Mouse (Mus musculus): ENCODE data around the gene Dgkb. TPM values are rescaled to one million over a fixed set of nuclear protein-coding genes. Genes with fewer than 3 reads are reported as not detected.

Dgkb gene
- total and polyA plus RNA-seq, 2 experiments from 2014 or later, result 9.9 to 13.5 TPM

DNA sequence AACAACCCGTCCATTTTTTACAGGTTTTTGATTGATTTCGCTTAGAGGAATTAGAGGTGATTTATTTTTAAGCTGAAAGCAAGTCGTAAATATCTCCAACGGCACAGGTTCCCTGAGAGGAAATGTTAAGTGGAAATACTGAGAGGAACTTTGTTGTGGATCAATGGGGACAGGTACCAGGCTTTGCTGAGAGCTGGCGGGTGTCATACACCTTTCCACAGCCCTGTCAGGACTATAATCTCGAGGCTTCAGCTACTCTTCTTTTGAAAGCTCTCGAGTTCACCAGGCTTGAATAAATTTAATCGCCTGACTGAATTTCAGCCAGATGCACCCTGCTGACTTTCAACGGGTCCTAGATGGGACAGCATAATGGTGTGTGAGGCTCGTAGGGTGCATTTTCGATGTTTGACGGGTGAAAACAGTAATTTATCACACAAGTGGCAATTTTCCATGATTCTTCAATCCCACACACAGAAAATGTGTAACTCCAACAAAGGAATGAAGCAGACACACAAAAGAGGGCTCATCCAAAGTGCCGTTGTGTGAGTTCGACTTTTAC is 580.3 kb downstream of the Dgkb start:
- Histone ChIP-seq H3K9me3 (ENCODE audit: low read length) (no peaks in the 10 kb centered on the region), H3K9ac (no peak overlapping the region), H3K36me3 (ENCODE audit: insufficient read depth) (no peaks in the 10 kb centered on the region), H3K4me3 (ENCODE audit: low read depth, low read length) (no peak overlapping the region), H3K4me1 (ENCODE audit: insufficient read depth) (no peaks in the 10 kb centered on the region), H3K27ac (ENCODE audit: low read depth, low read length) (no peak overlapping the region), H3K27me3 (ENCODE audit: insufficient read depth, low read length) (no peaks in the 10 kb centered on the region), H3K4me2 (ENCODE audit: low read depth) (no peak overlapping the region)
- WGBS, result 35% methylated on average over 14 of the region's 14 CpGs
- TF ChIP-seq CTCF (IDR thresholded peaks at IDR 0.05; ENCODE audit: low read depth), result no peak
- DNase-seq (no peak), ATAC-seq (peak; percentile 56; the same call in 1 of the 2 replicates)

DNA sequence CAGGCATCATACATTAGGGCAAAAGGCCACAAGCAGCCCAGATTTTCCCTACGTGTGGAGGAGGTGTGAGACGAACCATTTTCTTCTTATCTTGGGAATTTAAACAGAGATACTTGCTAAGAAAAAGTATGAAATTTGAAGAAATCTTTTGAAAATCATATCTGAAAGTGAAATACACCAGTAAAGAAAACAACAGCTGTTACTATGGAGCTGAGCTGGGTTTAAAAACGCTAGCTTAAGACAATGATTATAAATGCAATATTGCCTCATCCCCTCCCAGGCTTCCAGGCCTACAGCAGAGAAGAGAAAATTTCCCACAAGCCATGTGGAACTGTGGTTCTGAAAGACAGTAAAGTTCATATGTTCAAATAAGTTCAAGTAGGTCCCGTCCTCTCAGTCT is 582.6 kb downstream of the Dgkb start:
- no peaks in the 10 kb centered on the region for H3K9me3 ChIP-seq (ENCODE audit: low read length)
- H3K27me3 ChIP-seq (ENCODE audit: insufficient read depth, low read length), result no peaks in the 10 kb centered on the region
- DNase-seq (no peak), ATAC-seq (peak; percentile 60)
- H3K4me2 ChIP-seq (ENCODE audit: low read depth), result no peak overlapping the region
- no peak overlapping the region for H3K27ac ChIP-seq (ENCODE audit: low read depth, low read length)
- TF ChIP-seq CTCF (IDR thresholded peaks at IDR 0.05; ENCODE audit: low read depth), result no peak
- H3K36me3 ChIP-seq (ENCODE audit: insufficient read depth), result no peaks in the 10 kb centered on the region
- WGBS, result 70% methylated on average over 4 of the region's 4 CpGs
- H3K4me3 ChIP-seq (ENCODE audit: low read depth, low read length), result no peak overlapping the region
- no peak overlapping the region for H3K9ac ChIP-seq
- no peaks in the 10 kb centered on the region for H3K4me1 ChIP-seq (ENCODE audit: insufficient read depth)

DNA sequence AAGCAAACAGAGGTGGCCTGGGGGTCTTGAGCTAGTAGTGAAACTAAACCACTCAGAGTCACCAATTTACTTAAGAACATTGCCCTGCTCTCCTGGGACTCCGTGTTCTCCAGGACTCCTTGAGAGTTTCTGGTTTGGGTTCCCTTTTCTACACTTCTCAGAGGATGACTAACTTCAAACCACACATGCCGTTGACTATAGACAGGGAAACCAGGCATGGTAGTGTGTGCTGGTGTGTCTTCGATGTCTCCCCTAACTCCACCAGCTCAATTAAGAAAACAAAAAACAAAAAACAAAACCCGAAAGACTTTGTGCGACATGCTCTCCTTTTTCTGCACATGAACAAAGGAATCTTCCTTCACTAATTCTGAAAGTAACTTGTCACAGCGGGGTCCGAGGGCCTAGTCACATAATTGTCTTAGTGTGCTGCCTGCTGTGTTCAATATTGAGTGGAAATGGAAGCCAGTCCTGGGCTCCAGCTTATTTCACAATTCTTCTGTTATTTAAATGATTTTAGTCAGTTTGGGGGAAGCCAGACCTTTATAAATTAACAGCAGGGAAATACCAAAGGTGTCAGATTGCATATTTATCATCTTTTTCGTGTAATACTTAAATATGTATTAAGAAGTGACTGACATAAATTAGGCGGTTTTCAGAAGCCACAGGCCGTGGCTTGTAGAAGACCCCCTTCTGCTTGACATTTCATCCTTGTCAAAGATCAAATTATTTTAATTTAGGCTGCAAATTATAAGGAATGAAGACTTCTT is 618.0 kb downstream of the Dgkb start:
- Histone ChIP-seq H3K9me3 (ENCODE audit: low read length) (no peaks in the 10 kb centered on the region), H3K27me3 (ENCODE audit: insufficient read depth, low read length) (no peaks in the 10 kb centered on the region), H3K4me2 (ENCODE audit: low read depth) (no peak overlapping the region), H3K36me3 (ENCODE audit: insufficient read depth) (no peaks in the 10 kb centered on the region), H3K4me3 (ENCODE audit: low read depth, low read length) (no peak overlapping the region), H3K9ac (no peak overlapping the region), H3K27ac (ENCODE audit: low read depth, low read length) (no peak overlapping the region), H3K4me1 (ENCODE audit: insufficient read depth) (no peaks in the 10 kb centered on the region)
- no peak for TF ChIP-seq CTCF (IDR thresholded peaks at IDR 0.05; ENCODE audit: low read depth)
- 15% methylated on average over 10 of the region's 10 CpGs for WGBS
- ATAC-seq (peak; percentile 51; the same call in 1 of the 2 replicates), DNase-seq (peak; percentile 20)

DNA sequence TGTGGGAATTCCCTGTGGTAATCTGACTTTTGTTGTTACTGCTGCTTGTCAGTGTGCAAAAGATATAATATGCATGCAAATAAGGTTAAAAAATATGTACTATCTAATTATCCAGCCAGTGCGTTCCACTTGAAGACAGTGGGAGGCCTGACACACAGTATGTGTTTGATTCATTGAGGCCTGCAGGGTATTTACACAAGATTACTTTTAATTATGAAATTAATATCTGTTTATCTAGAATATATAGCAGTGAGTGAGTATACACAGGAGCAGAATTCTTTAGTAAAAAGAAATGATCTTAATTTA is 618.6 kb downstream of the Dgkb start:
- WGBS, result 23% methylated on average over 1 of the region's 1 CpGs
- no peak overlapping the region for H3K4me3 ChIP-seq (ENCODE audit: low read depth, low read length)
- DNase-seq, result no peak
- ATAC-seq, result peak; percentile 42; the same call in 1 of the 2 replicates
- no peak for TF ChIP-seq CTCF (IDR thresholded peaks at IDR 0.05; ENCODE audit: low read depth)
- H3K9me3 ChIP-seq (ENCODE audit: low read length), result no peaks in the 10 kb centered on the region
- no peaks in the 10 kb centered on the region for H3K36me3 ChIP-seq (ENCODE audit: insufficient read depth)
- no peak overlapping the region for H3K9ac ChIP-seq
- no peak overlapping the region for H3K4me2 ChIP-seq (ENCODE audit: low read depth)
- H3K4me1 ChIP-seq (ENCODE audit: insufficient read depth), result no peaks in the 10 kb centered on the region
- H3K27ac ChIP-seq (ENCODE audit: low read depth, low read length), result no peak overlapping the region
- H3K27me3 ChIP-seq (ENCODE audit: insufficient read depth, low read length), result no peaks in the 10 kb centered on the region

DNA sequence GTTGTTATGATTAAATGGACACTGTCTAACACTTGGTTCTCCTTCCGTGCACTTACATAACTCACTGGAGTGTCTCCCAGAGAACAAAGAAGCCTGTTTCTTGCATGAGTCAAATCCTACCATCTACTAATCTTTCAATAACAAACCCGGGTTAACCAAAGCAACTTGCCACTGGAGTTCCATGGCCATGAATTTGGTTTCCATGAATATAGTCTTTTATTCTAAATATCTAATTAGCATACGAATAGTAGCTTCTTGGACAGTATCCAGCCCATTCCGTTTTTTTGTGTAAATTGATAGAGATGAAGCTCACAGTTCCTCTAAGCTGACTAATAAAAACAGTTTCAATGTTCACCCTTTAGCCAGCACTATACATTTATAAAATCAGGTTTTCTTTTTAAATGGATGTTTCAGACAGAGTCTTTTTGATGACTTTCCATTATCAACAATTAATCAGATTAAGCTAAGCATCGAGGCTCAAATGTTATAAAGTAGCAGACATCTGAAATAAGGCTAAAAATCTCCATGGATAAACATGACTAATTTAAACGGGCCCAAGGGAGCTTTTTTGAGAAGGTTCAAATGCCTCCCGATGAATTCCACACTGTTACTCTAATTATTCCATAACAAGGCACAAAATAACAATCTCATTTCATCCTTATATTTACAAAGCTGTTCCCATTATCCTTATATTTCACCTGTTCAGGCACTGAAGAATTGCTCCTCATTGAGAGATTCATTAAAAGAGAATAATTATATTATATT is 633.0 kb downstream of the Dgkb start:
- no peaks in the 10 kb centered on the region for H3K4me1 ChIP-seq (ENCODE audit: insufficient read depth)
- no peaks in the 10 kb centered on the region for H3K27me3 ChIP-seq (ENCODE audit: insufficient read depth, low read length)

DNA sequence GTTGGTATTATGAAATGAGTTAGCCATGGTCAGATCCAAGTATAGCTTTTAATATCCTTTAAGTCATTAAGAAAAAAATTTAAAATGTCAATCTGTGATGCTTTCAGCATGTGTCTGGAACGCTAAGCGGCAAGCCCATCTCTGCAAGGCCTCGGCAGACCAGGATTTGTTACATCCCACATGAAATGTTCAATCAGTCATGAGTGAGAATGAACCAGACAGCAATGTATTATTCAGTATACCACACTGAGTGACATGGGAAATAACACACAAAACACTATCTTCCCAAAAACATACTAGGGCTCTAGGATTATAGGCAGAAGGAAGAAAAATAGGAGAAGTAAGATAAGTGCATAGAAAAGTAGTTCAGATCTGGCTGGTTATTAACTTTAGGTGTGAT is 634.2 kb downstream of the Dgkb start:
- Histone ChIP-seq H3K9ac (no peak overlapping the region), H3K36me3 (ENCODE audit: insufficient read depth) (no peaks in the 10 kb centered on the region), H3K27ac (ENCODE audit: low read depth, low read length) (no peak overlapping the region), H3K4me2 (ENCODE audit: low read depth) (no peak overlapping the region), H3K27me3 (ENCODE audit: insufficient read depth, low read length) (no peaks in the 10 kb centered on the region), H3K4me1 (ENCODE audit: insufficient read depth) (no peaks in the 10 kb centered on the region), H3K4me3 (ENCODE audit: low read depth, low read length) (no peak overlapping the region), H3K9me3 (ENCODE audit: low read length) (no peaks in the 10 kb centered on the region)
- DNase-seq, result no peak
- WGBS, result 50% methylated on average over 3 of the region's 3 CpGs
- no peak for TF ChIP-seq CTCF (IDR thresholded peaks at IDR 0.05; ENCODE audit: low read depth)
- ATAC-seq, result peak; percentile 60

More for the DNA sequence above, 633.0 kb downstream of the Dgkb start:
- DNase-seq (no peak), ATAC-seq (no peak; the same call in 1 of the 2 replicates)
- 9% methylated on average over 7 of the region's 7 CpGs for WGBS
- H3K9me3 ChIP-seq (ENCODE audit: low read length), result no peaks in the 10 kb centered on the region
- no peak overlapping the region for H3K9ac ChIP-seq
- TF ChIP-seq CTCF (IDR thresholded peaks at IDR 0.05; ENCODE audit: low read depth), result no peak
- no peak overlapping the region for H3K4me2 ChIP-seq (ENCODE audit: low read depth)
- no peak overlapping the region for H3K27ac ChIP-seq (ENCODE audit: low read depth, low read length)
- no peak overlapping the region for H3K4me3 ChIP-seq (ENCODE audit: low read depth, low read length)
- no peaks in the 10 kb centered on the region for H3K36me3 ChIP-seq (ENCODE audit: insufficient read depth)

DNA sequence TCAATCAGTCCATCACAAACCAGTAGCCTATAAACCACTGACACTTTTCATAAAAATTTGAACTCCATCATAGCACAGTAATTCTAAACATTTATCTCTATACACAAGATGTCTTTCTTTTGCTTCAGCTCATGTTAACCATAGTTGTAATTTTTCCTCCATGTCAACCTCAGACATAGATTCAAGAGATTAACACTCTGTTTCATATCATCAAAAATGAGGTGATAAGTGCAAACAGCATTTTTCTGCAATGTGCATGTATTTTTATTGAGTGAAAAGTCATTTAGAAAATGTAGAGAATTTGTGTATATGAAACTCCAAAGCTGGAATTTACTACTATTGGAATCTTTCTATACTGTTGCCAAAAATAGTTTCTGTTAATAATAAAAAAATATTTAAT is 650.7 kb downstream of the Dgkb start:
- TF ChIP-seq CTCF (IDR thresholded peaks at IDR 0.05; ENCODE audit: low read depth), result no peak
- H3K27ac ChIP-seq (ENCODE audit: low read depth, low read length), result no peak overlapping the region
- H3K4me1 ChIP-seq (ENCODE audit: insufficient read depth), result no peaks in the 10 kb centered on the region
- DNase-seq (no peak), ATAC-seq (no peak)
- no peak overlapping the region for H3K9ac ChIP-seq
- no peak overlapping the region for H3K4me2 ChIP-seq (ENCODE audit: low read depth)
- H3K4me3 ChIP-seq (ENCODE audit: low read depth, low read length), result no peak overlapping the region
- H3K9me3 ChIP-seq (ENCODE audit: low read length), result no peaks in the 10 kb centered on the region
- no peaks in the 10 kb centered on the region for H3K36me3 ChIP-seq (ENCODE audit: insufficient read depth)
- H3K27me3 ChIP-seq (ENCODE audit: insufficient read depth, low read length), result no peaks in the 10 kb centered on the region
